Mouse (Mus musculus) gonadal fat pad, adult 2 months (tissue): ENCODE data around the gene Defb30. TPM values are rescaled to one million over a fixed set of nuclear protein-coding genes. Genes with fewer than 3 reads are reported as not detected.
A peak's percentile ranks its signal among the peaks of the same experiment; 100 is the strongest.

Experiments
- DNase-seq: peaks from one replicate; pipeline ENCODE4 v3.0.0-alpha.2; 2012; ENCODE audit warnings: low read depth
- polyA plus RNA-seq: library from polyadenylated mRNA; depleted of rRNA; stranded (reverse); fragments of >200 nt; gene quantifications from 2 replicates; pipeline ENCODE4 v1.2.3, GENCODE M21; 2012; rRNA removed

Gene Defb30
- 516 and 650 TPM in 2 replicates for polyA plus RNA-seq

- no peak for DNase-seq
Measured at GRCm38 (mm10) chr14:63049910-63050370, at the start of gene Defb30. Gene Defb30, minus strand, starts transcription at chr14:63049960.

- DNase-seq = no peak
Measured at GRCm38 (mm10) chr14:63067708-63068107, 17.9 kb upstream of the Defb30 start.

- no peak for DNase-seq
Measured at GRCm38 (mm10) chr14:63066630-63067310, 17.0 kb upstream of the Defb30 start.

GRCm38 (mm10) chr14:63065391-63065790 lies 15.6 kb upstream of the Defb30 start:
- no peak for DNase-seq

GRCm38 (mm10) chr14:63062184-63062583 lies 12.4 kb upstream of the Defb30 start:
- DNase-seq = no peak

- DNase-seq = peak; percentile 34
Measured at GRCm38 (mm10) chr14:63060361-63060760, 10.6 kb upstream of the Defb30 start.

- DNase-seq = no peak
Measured at GRCm38 (mm10) chr14:63054729-63055128, 5.0 kb upstream of the Defb30 start.

- no peak for DNase-seq
Measured at GRCm38 (mm10) chr14:63050769-63051168, 1.0 kb upstream of the Defb30 start.

GRCm38 (mm10) chr14:63046691-63047090 lies 3.1 kb downstream of the Defb30 start, which contains the start of gene Defb42:
Gene Defb42, plus strand, starts transcription at chr14:63046991.
- no peak for DNase-seq

- DNase-seq = peak; percentile 9
Measured at GRCm38 (mm10) chr14:63020524-63021156, 29.1 kb downstream of the Defb30 start.

GRCm38 (mm10) chr14:63014667-63015066 lies 35.1 kb downstream of the Defb30 start:
- DNase-seq = no peak

- DNase-seq = no peak
Measured at GRCm38 (mm10) chr14:63013082-63013481, 36.7 kb downstream of the Defb30 start.

GRCm38 (mm10) chr14:63011471-63011870 lies 38.3 kb downstream of the Defb30 start, which contains the start of gene Defb43:
Gene Defb43, plus strand, starts transcription at chr14:63011771.
- DNase-seq = no peak

GRCm38 (mm10) chr14:63002588-63002987 lies 47.2 kb downstream of the Defb30 start:
- DNase-seq = no peak

- no peak for DNase-seq
Measured at GRCm38 (mm10) chr14:62998977-62999376, 50.8 kb downstream of the Defb30 start.

GRCm38 (mm10) chr14:62997777-62998176 lies 52.0 kb downstream of the Defb30 start, which contains the start of gene Defb47:
Gene Defb47, plus strand, starts transcription at chr14:62998077.
- DNase-seq = no peak

GRCm38 (mm10) chr14:62991849-62992510 lies 57.8 kb downstream of the Defb30 start:
- DNase-seq = no peak

- no peak for DNase-seq
Measured at GRCm38 (mm10) chr14:62991271-62991670, 58.5 kb downstream of the Defb30 start.

- no peak for DNase-seq
Measured at GRCm38 (mm10) chr14:62984410-62984809, 65.3 kb downstream of the Defb30 start, which contains the start of gene Defb48. Gene Defb48, minus strand, starts transcription at chr14:62984510.
